Mouse (Mus musculus): ENCODE measurements at regions not wholly inside any gene's neighbourhood (a gene's known extent, or its start where the extent isn't known, plus 50 kb on each side); places are given as distances from the start of the nearest gene placed in this dataset.

DNA sequence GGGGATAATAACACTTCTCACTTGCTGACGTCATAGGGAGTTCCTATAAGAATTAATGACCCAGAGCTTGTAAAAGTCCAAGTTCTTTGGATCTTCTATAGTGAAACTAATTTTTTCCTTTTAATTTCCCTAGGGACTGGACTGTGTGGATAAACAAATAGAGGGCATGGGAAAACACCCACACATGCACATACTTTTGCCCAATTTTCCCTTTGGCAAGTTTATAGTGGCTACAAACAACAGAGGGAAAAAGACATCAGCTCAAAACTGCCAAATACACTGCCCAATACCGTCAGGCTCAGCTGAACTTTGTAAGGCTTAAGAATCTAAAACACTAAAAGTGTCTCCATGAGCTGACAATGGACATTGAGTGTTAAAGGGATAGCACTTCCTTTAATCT, 420.1 kb upstream of the Jag1 start:
- no peak overlapping the region for H3K27ac ChIP-seq (replicated peaks)
- H3K27me3 ChIP-seq = no peaks in the 10 kb centered on the region
- no peaks in the 10 kb centered on the region for H3K9me3 ChIP-seq
- no peak for ATAC-seq (ENCODE audit: low FRiP score, low read depth)
- peaks cover 4% of the 10 kb centered on the region; the same call in 1 of the 2 replicates for H3K4me1 ChIP-seq
- no peaks in the 10 kb centered on the region for H3K36me3 ChIP-seq
- no peak overlapping the region for H3K4me3 ChIP-seq
- no peak overlapping the region for H3K9ac ChIP-seq (replicated peaks)
- 63% methylated on average over 2 of the region's 2 CpGs for whole genome bisulfite sequencing
- H3K4me2 ChIP-seq (replicated peaks) = no peak overlapping the region

DNA sequence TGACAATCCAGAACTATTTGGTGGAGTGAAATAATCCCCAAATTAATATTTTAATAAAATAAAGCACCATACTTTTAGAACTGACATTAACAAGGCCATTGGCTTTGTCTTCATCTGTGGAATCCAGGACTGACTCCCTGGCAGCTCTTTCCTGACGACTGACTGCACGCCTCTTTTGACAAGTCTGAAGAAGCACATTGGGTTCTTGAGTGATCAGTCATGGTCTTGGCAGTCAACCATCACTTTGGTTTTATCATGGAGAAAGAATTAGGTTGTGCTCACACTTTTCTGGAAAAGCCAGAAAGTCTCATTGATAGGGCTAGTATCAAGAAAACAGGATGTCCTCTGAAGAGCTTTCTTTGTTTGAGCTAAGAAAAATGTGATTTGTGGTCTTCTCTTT, 399.8 kb upstream of the Jag1 start:
- H3K27ac ChIP-seq (replicated peaks) = no peak overlapping the region
- no peaks in the 10 kb centered on the region for H3K4me1 ChIP-seq
- H3K4me2 ChIP-seq (replicated peaks) = no peak overlapping the region
- WGBS = 83% methylated on average over 2 of the region's 2 CpGs
- no peak overlapping the region for H3K4me3 ChIP-seq
- no peak for ATAC-seq (ENCODE audit: low FRiP score, low read depth)
- no peaks in the 10 kb centered on the region for H3K27me3 ChIP-seq
- H3K9ac ChIP-seq (replicated peaks) = no peak overlapping the region
- H3K36me3 ChIP-seq = no peaks in the 10 kb centered on the region
- no peaks in the 10 kb centered on the region for H3K9me3 ChIP-seq

GRCm38 (mm10) chr2:137515043-137515442, 398.6 kb upstream of the Jag1 start:
- H3K27ac ChIP-seq (replicated peaks) = no peak overlapping the region
- H3K4me2 ChIP-seq (replicated peaks) = no peak overlapping the region
- ATAC-seq (ENCODE audit: low FRiP score, low read depth) = no peak
- H3K9ac ChIP-seq (replicated peaks) = no peak overlapping the region
- no peaks in the 10 kb centered on the region for H3K36me3 ChIP-seq
- no peaks in the 10 kb centered on the region for H3K4me1 ChIP-seq
- no peak overlapping the region for H3K4me3 ChIP-seq
- WGBS = 42% methylated on average over 3 of the region's 3 CpGs
- no peaks in the 10 kb centered on the region for H3K27me3 ChIP-seq
- H3K9me3 ChIP-seq = no peaks in the 10 kb centered on the region

- Histone ChIP-seq H3K4me1 (no peaks in the 10 kb centered on the region), H3K4me2 (replicated peaks) (no peak overlapping the region), H3K27ac (replicated peaks) (no peak overlapping the region), H3K9me3 (no peaks in the 10 kb centered on the region), H3K9ac (replicated peaks) (no peak overlapping the region), H3K27me3 (no peaks in the 10 kb centered on the region), H3K36me3 (no peaks in the 10 kb centered on the region), H3K4me3 (no peak overlapping the region)
- ATAC-seq (ENCODE audit: low FRiP score, low read depth) = no peak
- 22% methylated on average over 2 of the region's 2 CpGs for WGBS
Observed at GRCm38 (mm10) chr2:137513895-137514506, 397.6 kb upstream of the Jag1 start.

- no peak for ATAC-seq (ENCODE audit: low FRiP score, low read depth)
- 80% methylated on average over 3 of the region's 3 CpGs for WGBS
- no peaks in the 10 kb centered on the region for H3K36me3 ChIP-seq
Observed at GRCm38 (mm10) chr2:137510671-137511235, 394.3 kb upstream of the Jag1 start.

DNA sequence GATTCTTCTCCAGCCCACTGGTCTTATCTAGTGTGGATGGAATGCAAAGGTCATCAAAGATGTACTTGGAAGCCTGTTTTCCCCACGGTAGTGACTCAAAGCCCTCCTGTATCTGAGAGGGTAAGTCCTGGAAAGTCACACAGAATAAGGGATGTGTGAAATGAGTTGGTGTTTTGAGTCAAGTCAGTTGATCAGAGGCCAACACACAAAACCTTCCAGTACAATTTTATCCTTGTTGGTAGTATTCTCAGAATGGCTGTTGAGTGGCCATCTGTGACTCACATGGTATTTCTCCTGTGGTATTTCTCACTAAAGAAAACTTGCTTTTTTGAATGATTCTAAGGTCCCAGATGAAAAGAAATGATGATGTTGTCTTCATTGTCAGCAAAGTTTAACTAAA, 384.8 kb upstream of the Jag1 start:
- no peak overlapping the region for H3K4me2 ChIP-seq (replicated peaks)
- no peak overlapping the region for H3K9ac ChIP-seq (replicated peaks)
- H3K9me3 ChIP-seq = no peaks in the 10 kb centered on the region
- no peaks in the 10 kb centered on the region for H3K4me1 ChIP-seq
- WGBS = 66% methylated on average over 1 of the region's 1 CpGs
- no peak for ATAC-seq (ENCODE audit: low FRiP score, low read depth)
- no peak overlapping the region for H3K4me3 ChIP-seq
- no peaks in the 10 kb centered on the region for H3K27me3 ChIP-seq
- H3K36me3 ChIP-seq = no peaks in the 10 kb centered on the region
- no peak overlapping the region for H3K27ac ChIP-seq (replicated peaks)

More at GRCm38 (mm10) chr2:137510671-137511235, 394.3 kb upstream of the Jag1 start:
- Histone ChIP-seq H3K9ac (replicated peaks) (no peak overlapping the region), H3K4me3 (no peak overlapping the region), H3K9me3 (0 out of 2 replicates have a peak, but pooled peaks cover 8% of the 10 kb centered on the region), H3K4me2 (replicated peaks) (no peak overlapping the region), H3K4me1 (no peaks in the 10 kb centered on the region), H3K27me3 (no peaks in the 10 kb centered on the region), H3K27ac (replicated peaks) (no peak overlapping the region)

DNA sequence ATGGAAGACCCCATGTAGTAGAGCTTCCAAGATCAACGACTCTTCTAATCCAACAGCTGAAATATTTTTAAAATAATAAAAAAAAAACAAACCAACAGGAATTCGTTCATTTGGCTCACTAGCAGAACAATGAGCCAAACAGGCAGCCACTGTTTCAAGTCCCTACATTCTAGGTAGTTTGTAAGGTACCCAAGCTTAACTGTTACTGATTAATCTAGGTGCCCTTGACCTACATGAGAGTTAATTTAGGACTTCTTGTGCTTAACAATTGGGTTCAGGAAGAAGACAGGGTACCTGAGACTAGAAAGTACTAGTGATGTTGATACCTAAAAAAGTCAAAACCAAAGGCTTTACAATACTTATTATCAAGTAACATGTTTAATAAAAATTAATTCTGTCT, 381.2 kb upstream of the Jag1 start:
- no peaks in the 10 kb centered on the region for H3K9me3 ChIP-seq
- no peak overlapping the region for H3K9ac ChIP-seq (replicated peaks)
- no peak for ATAC-seq (ENCODE audit: low FRiP score, low read depth)
- H3K27me3 ChIP-seq = no peaks in the 10 kb centered on the region
- H3K27ac ChIP-seq (replicated peaks) = no peak overlapping the region
- H3K4me1 ChIP-seq = no peaks in the 10 kb centered on the region
- H3K4me3 ChIP-seq = no peak overlapping the region
- WGBS = 81% methylated on average over 2 of the region's 2 CpGs
- no peaks in the 10 kb centered on the region for H3K36me3 ChIP-seq
- no peak overlapping the region for H3K4me2 ChIP-seq (replicated peaks)

DNA sequence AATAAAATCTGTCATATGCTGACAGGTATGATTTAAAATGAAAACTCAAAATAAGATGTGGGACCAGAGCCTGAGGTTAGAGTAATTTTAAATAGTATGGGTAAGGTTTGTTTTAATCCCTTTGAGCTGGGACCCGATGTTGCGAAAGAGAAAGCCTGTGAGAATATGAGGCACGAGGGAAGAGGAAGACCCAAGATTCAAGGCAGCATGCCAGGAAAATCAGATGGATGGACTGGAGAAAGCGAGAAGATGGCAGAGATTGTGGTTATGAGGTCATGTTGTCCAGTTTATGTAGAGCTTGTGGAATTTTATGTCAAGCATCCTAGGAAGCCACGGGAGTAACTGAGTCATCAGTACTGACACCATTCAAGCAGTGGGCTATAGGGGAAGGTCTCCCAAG, 377.2 kb upstream of the Jag1 start:
- WGBS = 90% methylated on average over 5 of the region's 5 CpGs
- Histone ChIP-seq H3K9ac (replicated peaks) (no peak overlapping the region), H3K36me3 (no peaks in the 10 kb centered on the region), H3K27me3 (no peaks in the 10 kb centered on the region), H3K4me1 (no peaks in the 10 kb centered on the region), H3K9me3 (no peaks in the 10 kb centered on the region), H3K4me3 (no peak overlapping the region), H3K27ac (replicated peaks) (no peak overlapping the region), H3K4me2 (replicated peaks) (no peak overlapping the region)
- ATAC-seq (ENCODE audit: low FRiP score, low read depth) = no peak

DNA sequence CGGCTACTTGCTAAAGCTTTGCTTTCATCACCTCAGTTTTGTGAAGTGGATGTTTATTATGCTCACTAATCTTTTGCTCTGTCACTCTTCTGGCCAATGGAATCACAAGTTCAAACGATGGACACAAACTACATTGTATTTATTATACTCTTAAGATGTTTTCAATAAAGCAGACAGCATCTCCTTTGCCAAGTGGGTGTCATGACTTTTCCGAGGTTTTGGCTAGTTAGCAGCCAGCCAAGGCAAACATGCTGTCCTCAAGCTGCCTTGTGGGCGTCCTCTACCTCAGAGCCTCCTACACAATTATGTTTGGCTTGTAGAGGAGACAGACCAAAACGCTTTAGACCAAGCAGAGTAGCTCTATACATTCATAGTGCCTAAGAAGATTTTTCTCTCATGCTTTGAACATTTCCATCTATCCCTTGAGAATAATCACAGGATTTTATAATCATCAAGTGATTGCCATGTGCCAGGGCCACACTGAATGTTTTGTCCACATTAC, 372.8 kb upstream of the Jag1 start:
- WGBS = 75% methylated on average over 5 of the region's 5 CpGs
- Histone ChIP-seq H3K9me3 (no peaks in the 10 kb centered on the region), H3K4me2 (replicated peaks) (no peak overlapping the region), H3K4me1 (no peaks in the 10 kb centered on the region), H3K4me3 (no peak overlapping the region), H3K9ac (replicated peaks) (no peak overlapping the region), H3K36me3 (no peaks in the 10 kb centered on the region), H3K27ac (replicated peaks) (no peak overlapping the region), H3K27me3 (no peaks in the 10 kb centered on the region)
- no peak for ATAC-seq (ENCODE audit: low FRiP score, low read depth)

DNA sequence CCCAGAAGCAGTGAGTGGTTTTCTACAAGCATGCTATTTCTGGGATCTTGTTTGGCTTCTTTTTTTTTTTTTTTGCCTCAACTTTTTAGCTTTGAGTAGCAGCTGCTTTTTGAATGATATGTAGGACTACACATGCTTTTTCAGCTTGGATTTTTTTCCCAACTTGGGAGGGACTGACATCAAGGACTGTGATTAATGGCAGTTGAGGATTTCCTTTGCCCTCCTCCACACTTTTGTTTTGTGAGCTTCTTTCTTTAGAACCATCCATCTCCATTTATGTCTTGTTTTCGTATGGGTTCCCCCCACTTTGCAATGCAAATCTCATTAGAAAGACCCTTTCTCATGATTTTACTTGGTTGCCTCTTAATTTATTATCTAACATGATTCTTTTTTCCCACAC, 352.3 kb upstream of the Jag1 start:
- H3K9ac ChIP-seq (replicated peaks) = no peak overlapping the region
- H3K36me3 ChIP-seq = no peaks in the 10 kb centered on the region
- no peaks in the 10 kb centered on the region for H3K9me3 ChIP-seq
- H3K4me1 ChIP-seq = no peaks in the 10 kb centered on the region
- H3K27me3 ChIP-seq = no peaks in the 10 kb centered on the region
- no peak for ATAC-seq (ENCODE audit: low FRiP score, low read depth)
- WGBS = 65% methylated on average over 1 of the region's 1 CpGs
- H3K4me3 ChIP-seq = no peak overlapping the region
- no peak overlapping the region for H3K4me2 ChIP-seq (replicated peaks)
- no peak overlapping the region for H3K27ac ChIP-seq (replicated peaks)

DNA sequence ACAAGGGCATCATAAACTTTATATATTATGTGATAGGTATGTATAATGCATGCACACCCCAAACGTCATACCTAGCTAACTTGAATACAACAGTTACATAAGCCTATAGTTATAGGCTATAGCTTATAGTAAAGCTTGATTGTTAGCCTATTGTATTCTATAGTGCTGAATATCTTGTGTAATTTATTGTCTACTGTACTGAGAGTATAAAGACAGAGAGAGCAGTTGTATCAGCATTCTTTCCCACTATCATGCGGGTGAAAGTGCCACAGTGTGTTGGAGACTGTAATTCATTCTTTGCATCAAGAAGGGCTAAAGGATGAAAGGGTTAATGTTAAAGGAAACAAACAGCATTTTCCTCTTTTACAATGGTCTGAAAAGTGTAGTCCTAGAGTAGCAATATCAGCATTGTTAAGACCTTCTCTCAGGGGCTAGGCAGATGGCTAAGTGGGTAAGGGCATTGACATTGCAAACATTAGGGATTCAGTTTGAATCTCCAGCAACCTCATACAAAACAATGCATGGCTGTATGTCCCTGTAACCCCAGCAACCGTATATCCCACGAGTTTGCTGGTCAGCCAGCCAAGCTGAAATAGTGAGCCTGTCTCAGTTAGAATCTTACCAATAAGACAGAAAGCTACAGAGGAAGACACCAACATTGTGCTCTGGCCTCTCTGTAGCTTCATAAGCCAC, 340.8 kb upstream of the Jag1 start:
- no peak overlapping the region for H3K4me2 ChIP-seq (replicated peaks)
- no peak overlapping the region for H3K9ac ChIP-seq (replicated peaks)
- 43% methylated on average over 4 of the region's 4 CpGs for WGBS
- no peaks in the 10 kb centered on the region; the same call in 1 of the 2 replicates for H3K4me1 ChIP-seq
- ATAC-seq (ENCODE audit: low FRiP score, low read depth) = peak; percentile 84
- no peaks in the 10 kb centered on the region for H3K9me3 ChIP-seq
- no peaks in the 10 kb centered on the region for H3K27me3 ChIP-seq
- no peaks in the 10 kb centered on the region for H3K36me3 ChIP-seq
- no peak overlapping the region for H3K4me3 ChIP-seq
- no peak overlapping the region for H3K27ac ChIP-seq (replicated peaks)

DNA sequence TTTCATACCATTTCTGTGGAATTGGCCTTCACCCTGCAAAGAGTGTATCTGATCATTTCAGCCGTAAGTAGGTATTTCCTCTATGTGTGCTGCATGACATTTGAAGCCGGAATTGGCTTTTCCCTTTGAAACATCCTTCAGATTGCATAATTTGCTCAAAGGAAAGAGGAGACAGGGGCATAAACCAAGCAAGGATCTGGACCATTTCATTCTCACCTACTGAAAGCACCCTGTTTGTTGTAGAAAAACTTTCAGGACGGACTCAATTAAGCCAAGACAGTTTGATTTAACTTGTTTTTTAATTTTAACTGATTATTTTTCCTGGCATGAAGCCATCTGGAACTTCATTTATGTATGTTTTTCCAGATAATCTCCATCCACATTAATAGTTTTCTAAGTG, 340.0 kb upstream of the Jag1 start:
- Histone ChIP-seq H3K9me3 (no peaks in the 10 kb centered on the region), H3K4me2 (replicated peaks) (no peak overlapping the region), H3K9ac (replicated peaks) (no peak overlapping the region), H3K27me3 (no peaks in the 10 kb centered on the region), H3K27ac (replicated peaks) (no peak overlapping the region), H3K36me3 (no peaks in the 10 kb centered on the region), H3K4me1 (no peaks in the 10 kb centered on the region; the same call in 1 of the 2 replicates), H3K4me3 (no peak overlapping the region)
- no peak for ATAC-seq (ENCODE audit: low FRiP score, low read depth)
- WGBS = 88% methylated on average over 3 of the region's 3 CpGs
